Mouse (Mus musculus) cerebellum, adult 2 months (tissue): ENCODE measurements at regions not wholly inside any gene's neighbourhood (a gene's known extent, or its start where the extent isn't known, plus 50 kb on each side); places are given as distances from the start of the nearest gene placed in this dataset.

Experiments
- DNase-seq, 2 experiments: peaks; one replicate each; pipeline ENCODE4 v3.0.0; 2021
- H3K27ac ChIP-seq: fragments of 200-500 bp; 2 replicates; pipeline ENCODE4 v1.5.1; 2012; ENCODE audit warnings: low read length, control low read depth, inconsistent platforms; ENCODE audit not compliant: insufficient read depth
- H3K27me3 ChIP-seq: fragments of 200-500 bp; 2 replicates; pipeline ENCODE4 v1.6.1; 2012; ENCODE audit warnings: inconsistent platforms, mild to moderate bottlenecking, low read length, moderate library complexity; ENCODE audit not compliant: control insufficient read depth, insufficient read depth
- H3K4me1 ChIP-seq: fragments of 200-500 bp; 2 replicates; pipeline ENCODE4 v1.6.1; 2011; ENCODE audit warnings: low read length; ENCODE audit not compliant: control insufficient read depth, insufficient read depth
- H3K4me3 ChIP-seq: fragments of 200-500 bp; replicated peaks from 2 replicates; pipeline ENCODE3; 2011; ENCODE audit warnings: mild to moderate bottlenecking, low read depth, low read length, control low read depth; ENCODE audit not compliant: insufficient read depth
- CTCF ChIP-seq: fragments of 200-500 bp; IDR thresholded peaks from 2 replicates; pipeline ENCODE4 v1.5.1; 2011; ENCODE audit warnings: low read depth, mild to moderate bottlenecking, control low read depth, low read length, moderate library complexity, borderline replicate concordance; ENCODE audit not compliant: insufficient read depth
- POLR2A ChIP-seq: fragments of 200-500 bp; IDR thresholded peaks from 2 replicates; pipeline ENCODE4 v1.6.1; 2011; ENCODE audit warnings: low read length, control low read depth, borderline replicate concordance; ENCODE audit not compliant: insufficient read depth
- WGBS: fragments of 180-500 bp; shearing (Covaris S2); methylation state at CpG from one replicate; pipeline ENCODE4 v1.1.7; 2018; 5-methylcytosine and 5-hydroxymethylcytosine counted together

GRCm38 (mm10) chr8:88922840-88923239 is 121.1 kb downstream of the Sall1 start:
- H3K27ac ChIP-seq, result no peak overlapping the region
- no peaks in the 10 kb centered on the region for H3K4me1 ChIP-seq
- H3K27me3 ChIP-seq, result no peaks in the 10 kb centered on the region
- DNase-seq, result no peak
- H3K4me3 ChIP-seq, result no peak overlapping the region
- TF ChIP-seq CTCF (no peak), POLR2A (no peak)
- 54% methylated on average over 7 of the region's 7 CpGs for WGBS

- no peak overlapping the region for H3K27ac ChIP-seq
- H3K4me3 ChIP-seq, result no peak overlapping the region
- no peaks in the 10 kb centered on the region for H3K4me1 ChIP-seq
- no peaks in the 10 kb centered on the region for H3K27me3 ChIP-seq
- WGBS, result 88% methylated on average over 4 of the region's 4 CpGs
- no peak for TF ChIP-seq POLR2A
- TF ChIP-seq CTCF, result no peak
- DNase-seq, result no peak
These were observed 122.0 kb downstream of the Sall1 start for GRCm38 (mm10) chr8:88921967-88922366.

- no peak for DNase-seq
- TF ChIP-seq POLR2A (no peak), CTCF (no peak)
- Histone ChIP-seq H3K4me3 (no peak overlapping the region), H3K27me3 (no peaks in the 10 kb centered on the region), H3K4me1 (no peaks in the 10 kb centered on the region), H3K27ac (no peak overlapping the region)
- 75% methylated on average over 4 of the region's 4 CpGs for WGBS
These were observed 124.7 kb downstream of the Sall1 start for GRCm38 (mm10) chr8:88919282-88919681.

- Histone ChIP-seq H3K4me3 (no peak overlapping the region), H3K27me3 (no peaks in the 10 kb centered on the region), H3K27ac (no peak overlapping the region), H3K4me1 (no peaks in the 10 kb centered on the region)
- no peak for TF ChIP-seq CTCF
- no peak for TF ChIP-seq POLR2A
- DNase-seq, result no peak
- 37% methylated on average over 4 of the region's 4 CpGs for WGBS
These were observed 127.9 kb downstream of the Sall1 start for GRCm38 (mm10) chr8:88916064-88916463.

GRCm38 (mm10) chr8:88914657-88915056 is 129.3 kb downstream of the Sall1 start:
- H3K4me3 ChIP-seq, result no peak overlapping the region
- DNase-seq, result no peak
- H3K27ac ChIP-seq, result no peak overlapping the region
- no peaks in the 10 kb centered on the region for H3K27me3 ChIP-seq
- WGBS, result 71% methylated on average over 6 of the region's 6 CpGs
- TF ChIP-seq POLR2A (no peak), CTCF (no peak)
- H3K4me1 ChIP-seq, result no peaks in the 10 kb centered on the region

GRCm38 (mm10) chr8:88914190-88914589 is 129.8 kb downstream of the Sall1 start:
- no peak for TF ChIP-seq POLR2A
- TF ChIP-seq CTCF, result no peak
- WGBS, result 68% methylated on average over 6 of the region's 6 CpGs
- H3K4me1 ChIP-seq, result no peaks in the 10 kb centered on the region
- H3K27ac ChIP-seq, result no peak overlapping the region
- no peak for DNase-seq
- H3K4me3 ChIP-seq, result no peak overlapping the region
- H3K27me3 ChIP-seq, result no peaks in the 10 kb centered on the region

- no peak for TF ChIP-seq POLR2A
- TF ChIP-seq CTCF, result no peak
- WGBS, result 94% methylated on average over 6 of the region's 6 CpGs
- Histone ChIP-seq H3K27me3 (no peaks in the 10 kb centered on the region), H3K4me3 (no peak overlapping the region), H3K4me1 (no peaks in the 10 kb centered on the region; the same call in 1 of the 2 replicates), H3K27ac (no peak overlapping the region)
- DNase-seq, result no peak
These were observed 137.7 kb downstream of the Sall1 start for GRCm38 (mm10) chr8:88906244-88906643.

DNA sequence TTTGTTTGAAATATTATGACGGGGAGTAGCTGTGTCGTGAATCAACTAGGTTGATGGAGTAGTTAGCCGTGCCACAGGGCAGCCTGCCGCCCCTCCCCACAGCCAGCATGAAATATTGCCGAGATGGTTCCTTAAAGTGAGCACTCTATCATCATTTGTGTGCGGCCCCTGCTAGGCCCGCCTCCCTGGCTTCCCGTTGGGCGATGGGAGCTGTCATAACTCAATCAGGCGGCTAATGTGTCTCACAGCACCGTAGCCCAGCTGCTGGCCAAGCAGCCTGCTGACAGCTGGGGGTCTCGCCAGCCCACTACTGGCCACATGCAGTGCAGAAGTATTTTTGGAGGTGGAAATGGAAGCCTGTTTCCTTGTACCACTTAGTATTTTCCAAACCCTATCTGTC is 140.9 kb downstream of the Sall1 start:
- no peak for DNase-seq
- no peaks in the 10 kb centered on the region for H3K27me3 ChIP-seq
- WGBS, result 9% methylated on average over 12 of the region's 12 CpGs
- no peak overlapping the region for H3K4me3 ChIP-seq
- TF ChIP-seq CTCF (no peak), POLR2A (no peak)
- H3K4me1 ChIP-seq, result no peaks in the 10 kb centered on the region; the same call in 1 of the 2 replicates
- H3K27ac ChIP-seq, result no peak overlapping the region

DNA sequence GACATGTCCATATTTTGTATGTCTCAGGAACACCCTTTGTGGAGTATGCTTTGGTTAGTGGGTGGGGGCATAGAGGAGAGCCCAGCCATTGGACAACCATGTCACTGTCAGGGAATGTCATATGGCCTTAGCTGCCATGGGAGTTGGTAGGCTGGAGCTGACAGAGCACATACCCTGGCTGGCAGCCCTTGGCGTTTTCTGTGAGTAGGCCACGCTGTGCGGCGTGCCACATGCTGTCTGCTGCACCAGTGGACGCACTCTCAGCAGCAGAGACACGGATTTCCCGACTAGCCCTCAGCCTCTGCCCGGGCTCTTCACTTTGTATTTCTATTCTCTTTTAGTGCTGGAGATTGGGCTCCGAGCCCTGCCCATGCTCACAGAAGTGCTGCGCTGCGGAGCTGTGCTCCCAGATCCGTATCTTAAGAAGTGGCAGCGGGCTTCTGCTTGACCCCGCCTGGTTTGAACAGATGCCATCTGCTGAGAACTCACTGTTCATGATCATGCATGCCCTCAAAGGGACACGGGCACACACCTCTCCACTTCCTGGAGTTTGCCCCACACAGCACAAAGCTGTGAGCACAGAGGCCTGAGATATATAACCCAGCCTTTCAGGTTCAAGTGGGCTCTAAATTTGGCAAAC is 160.1 kb downstream of the Sall1 start:
- no peak overlapping the region for H3K4me3 ChIP-seq
- TF ChIP-seq CTCF (no peak), POLR2A (no peak)
- no peak for DNase-seq
- H3K27ac ChIP-seq, result no peak overlapping the region
- H3K27me3 ChIP-seq, result no peaks in the 10 kb centered on the region
- WGBS, result 14% methylated on average over 15 of the region's 15 CpGs
- H3K4me1 ChIP-seq, result no peaks in the 10 kb centered on the region
